Mouse (Mus musculus) bone marrow, adult 2 months (tissue): ENCODE results near the gene Lamc1. TPM values are rescaled to one million over a fixed set of nuclear protein-coding genes. Genes with fewer than 3 reads are reported as not detected.
"Not testable (repeated sequence)": the region's sequence is repeated elsewhere in the genome, so short reads cannot be mapped to it uniquely, and the experiment has no call there.

Experiments
- H3K27ac ChIP-seq: fragments of 200-500 bp; 2 replicates; pipeline ENCODE4 v1.5.1; 2012; ENCODE audit warnings: low read depth, mild to moderate bottlenecking, control low read depth, inconsistent platforms, low read length; ENCODE audit not compliant: control insufficient read depth, poor library complexity, insufficient read depth
- H3K4me1 ChIP-seq: fragments of 200-500 bp; 2 replicates; pipeline ENCODE4 v1.6.1; 2011; ENCODE audit warnings: low read length; ENCODE audit not compliant: control insufficient read depth, insufficient read depth
- H3K4me3 ChIP-seq: fragments of 200-500 bp; replicated peaks from 2 replicates; pipeline ENCODE3; 2011; ENCODE audit warnings: mild to moderate bottlenecking, low read depth, low read length, control low read depth; ENCODE audit not compliant: control insufficient read depth
- CTCF ChIP-seq: fragments of 200-500 bp; IDR thresholded peaks from 2 replicates; pipeline ENCODE4 v1.5.1; 2011; ENCODE audit warnings: low read length, control low read depth; ENCODE audit not compliant: control insufficient read depth, insufficient read depth
- POLR2A ChIP-seq: fragments of 200-500 bp; IDR thresholded peaks from 2 replicates; pipeline ENCODE4 v1.6.1; 2011; ENCODE audit warnings: low read depth, mild to moderate bottlenecking, control low read depth, low read length, borderline replicate concordance; ENCODE audit not compliant: control insufficient read depth
- WGBS: fragments of 180-500 bp; shearing (Covaris S2); methylation state at CpG from one replicate; pipeline ENCODE4 v1.1.7; 2018; 5-methylcytosine and 5-hydroxymethylcytosine counted together
- polyA plus RNA-seq: library from polyadenylated mRNA; stranded (reverse); fragments of >200 nt; gene quantifications from 2 replicates; pipeline ENCODE4 v1.2.4, GENCODE M21; 2011; ENCODE audit warnings: low replicate concordance; ENCODE audit not compliant: missing spikeins, insufficient read depth, insufficient read length

Gene Lamc1
- polyA plus RNA-seq, 1 experiment, result 10.6 TPM

- TF ChIP-seq POLR2A (no peak), CTCF (no peak)
- H3K4me1 ChIP-seq, result no peaks in the 10 kb centered on the region
- 83% methylated on average over 4 of the region's 4 CpGs for WGBS
- H3K4me3 ChIP-seq, result no peak overlapping the region
- no peak overlapping the region for H3K27ac ChIP-seq
Observed at GRCm38 (mm10) chr1:153361926-153362325, 29.3 kb upstream of the Lamc1 start.

DNA sequence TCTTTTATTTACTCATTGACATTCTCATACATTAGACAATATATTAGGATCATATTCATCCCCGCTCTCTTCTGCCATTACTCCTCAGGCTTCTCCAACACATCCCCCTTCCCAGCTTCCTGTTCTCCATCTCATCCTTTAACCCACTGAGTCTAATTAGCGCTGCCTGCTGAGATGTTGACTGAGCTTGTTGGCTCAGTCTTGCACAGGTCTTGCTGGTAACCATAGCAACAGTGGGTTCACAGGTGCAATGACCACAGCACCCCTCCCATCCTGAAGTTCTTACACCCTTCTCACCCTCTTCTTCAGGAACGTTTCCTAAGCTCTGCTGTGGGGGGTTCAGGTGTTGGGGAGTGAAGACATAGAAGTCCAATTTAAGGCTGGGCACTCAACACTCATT lies 28.0 kb upstream of the Lamc1 start:
- no peak for TF ChIP-seq POLR2A
- no peak for TF ChIP-seq CTCF
- 63% methylated on average over 3 of the region's 3 CpGs for WGBS
- no peaks in the 10 kb centered on the region for H3K4me1 ChIP-seq

GRCm38 (mm10) chr1:153357218-153357617 lies 24.6 kb upstream of the Lamc1 start:
- WGBS, result 83% methylated on average over 1 of the region's 1 CpGs
- no peak overlapping the region for H3K27ac ChIP-seq
- no peak overlapping the region for H3K4me3 ChIP-seq
- no peaks in the 10 kb centered on the region for H3K4me1 ChIP-seq
- TF ChIP-seq POLR2A (no peak), CTCF (no peak)

More for the DNA sequence above, 28.0 kb upstream of the Lamc1 start:
- H3K27ac ChIP-seq, result no peak overlapping the region
- H3K4me3 ChIP-seq, result no peak overlapping the region

DNA sequence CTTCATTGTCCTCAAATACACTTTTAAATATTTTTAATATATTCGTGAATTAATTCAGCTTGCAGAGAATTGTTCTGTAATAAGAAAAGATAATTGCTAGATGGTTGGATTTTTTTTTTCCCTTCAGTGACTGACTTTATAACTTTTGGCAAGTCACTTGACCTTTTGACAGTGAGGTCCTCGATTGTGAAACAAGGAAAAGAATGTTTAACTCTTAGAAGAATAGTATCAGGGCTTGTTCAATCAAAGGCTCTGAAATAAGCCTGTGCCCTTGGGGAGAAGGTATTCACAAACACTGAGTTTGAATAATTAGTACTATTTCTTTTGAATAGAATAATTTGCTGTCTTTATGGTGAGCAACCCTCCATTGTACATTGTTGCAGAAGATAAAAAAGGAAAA lies 21.9 kb upstream of the Lamc1 start:
- 46% methylated on average over 2 of the region's 2 CpGs for WGBS
- H3K4me1 ChIP-seq, result no peaks in the 10 kb centered on the region
- TF ChIP-seq CTCF (no peak), POLR2A (no peak)
- no peak overlapping the region for H3K4me3 ChIP-seq
- H3K27ac ChIP-seq, result no peak overlapping the region

- Histone ChIP-seq H3K4me3 (no peak overlapping the region), H3K27ac (no peak overlapping the region; the same call in 1 of the 2 replicates), H3K4me1 (no peaks in the 10 kb centered on the region)
- 45% methylated on average over 18 of the region's 18 CpGs for WGBS
- TF ChIP-seq CTCF (no peak), POLR2A (no peak)
Observed at GRCm38 (mm10) chr1:153353736-153354430, 21.3 kb upstream of the Lamc1 start.

GRCm38 (mm10) chr1:153351034-153351433 lies 18.4 kb upstream of the Lamc1 start:
- TF ChIP-seq POLR2A, result no peak
- TF ChIP-seq CTCF, result no peak
- 40% methylated on average over 4 of the region's 4 CpGs for WGBS
- Histone ChIP-seq H3K4me1 (no peaks in the 10 kb centered on the region), H3K27ac (no peak overlapping the region), H3K4me3 (no peak overlapping the region)

DNA sequence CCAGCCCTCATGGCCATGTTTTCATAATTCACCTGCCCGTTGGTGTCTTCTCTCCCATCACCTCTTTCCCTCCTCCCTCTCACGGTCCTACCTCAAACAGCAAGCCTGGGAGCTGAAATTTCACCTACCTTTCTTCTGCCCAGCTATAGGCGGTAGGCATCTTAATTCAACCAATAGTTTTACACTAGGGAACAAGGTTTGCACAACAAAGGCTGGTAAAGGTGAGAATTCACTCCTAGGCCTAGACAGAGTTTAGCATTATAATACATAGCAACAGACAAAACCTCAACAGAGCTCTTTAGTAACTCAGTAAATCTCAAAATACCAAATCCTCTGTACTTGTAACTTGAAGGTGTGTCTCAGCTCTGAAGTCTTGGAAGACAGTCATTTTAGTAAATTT lies 15.1 kb upstream of the Lamc1 start:
- 81% methylated on average over 3 of the region's 3 CpGs for WGBS
- TF ChIP-seq CTCF, result no peak
- no peak for TF ChIP-seq POLR2A
- Histone ChIP-seq H3K4me1 (no peaks in the 10 kb centered on the region), H3K27ac (no peak overlapping the region), H3K4me3 (no peak overlapping the region)

DNA sequence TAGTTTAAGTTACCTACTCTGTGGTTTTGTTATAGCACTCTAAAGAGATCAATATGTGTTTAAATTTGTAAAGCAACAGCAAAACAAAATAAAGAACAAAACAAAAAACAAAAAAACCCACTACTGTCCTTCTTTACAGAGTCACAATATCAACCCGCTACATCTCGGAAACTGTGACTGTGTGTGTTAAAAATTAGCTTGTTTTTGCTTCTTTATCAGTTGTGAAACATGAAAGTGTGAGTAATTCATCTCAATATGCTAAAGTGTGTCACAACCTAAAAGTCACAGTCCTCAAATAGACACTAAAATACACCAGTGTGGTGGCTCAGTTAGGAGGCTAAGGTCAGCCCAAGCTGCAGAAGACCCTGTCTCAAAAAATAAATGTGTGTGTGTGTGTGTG lies 14.5 kb upstream of the Lamc1 start:
- 91% methylated on average over 2 of the region's 2 CpGs for WGBS
- H3K27ac ChIP-seq, result no peak overlapping the region
- no peak overlapping the region for H3K4me3 ChIP-seq
- no peaks in the 10 kb centered on the region for H3K4me1 ChIP-seq
- TF ChIP-seq CTCF (no peak), POLR2A (no peak)

DNA sequence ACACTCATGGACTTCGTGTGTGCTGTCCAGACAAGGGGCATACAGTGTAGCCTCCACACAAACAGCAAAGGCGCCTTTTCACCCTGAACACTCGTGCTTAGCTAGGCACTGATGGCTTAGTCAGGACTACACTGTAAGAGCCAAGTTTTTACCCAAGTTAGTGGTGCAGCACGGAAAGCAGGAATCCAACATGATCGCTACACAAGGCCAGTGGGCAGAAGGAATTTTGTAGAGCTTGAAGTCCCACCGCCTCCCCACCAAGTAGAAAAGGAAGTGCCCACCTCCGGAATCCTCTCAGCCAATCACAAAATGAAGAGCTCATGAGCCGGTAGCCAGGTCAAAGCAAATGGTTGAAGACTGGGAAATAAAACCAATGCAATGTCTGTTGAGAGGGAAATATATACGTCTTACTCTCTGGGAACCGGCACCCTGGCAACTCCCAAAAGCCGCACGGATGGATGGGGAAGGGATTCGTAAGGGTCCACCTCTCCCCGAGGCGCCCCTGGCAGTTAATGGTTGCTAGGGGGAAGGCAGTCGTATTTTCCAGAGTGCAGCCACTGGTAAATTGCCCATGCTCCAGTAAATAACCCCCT lies 13.2 kb upstream of the Lamc1 start:
- TF ChIP-seq CTCF, result no peak
- TF ChIP-seq POLR2A, result no peak
- no peak overlapping the region for H3K4me3 ChIP-seq
- WGBS, result 75% methylated on average over 16 of the region's 16 CpGs
- no peak overlapping the region for H3K27ac ChIP-seq
- H3K4me1 ChIP-seq, result no peaks in the 10 kb centered on the region

GRCm38 (mm10) chr1:153345002-153345401 lies 12.4 kb upstream of the Lamc1 start:
- no peak overlapping the region for H3K4me3 ChIP-seq
- 60% methylated on average over 2 of the region's 2 CpGs for WGBS
- no peaks in the 10 kb centered on the region for H3K4me1 ChIP-seq
- no peak overlapping the region for H3K27ac ChIP-seq
- TF ChIP-seq POLR2A (no peak), CTCF (no peak)

DNA sequence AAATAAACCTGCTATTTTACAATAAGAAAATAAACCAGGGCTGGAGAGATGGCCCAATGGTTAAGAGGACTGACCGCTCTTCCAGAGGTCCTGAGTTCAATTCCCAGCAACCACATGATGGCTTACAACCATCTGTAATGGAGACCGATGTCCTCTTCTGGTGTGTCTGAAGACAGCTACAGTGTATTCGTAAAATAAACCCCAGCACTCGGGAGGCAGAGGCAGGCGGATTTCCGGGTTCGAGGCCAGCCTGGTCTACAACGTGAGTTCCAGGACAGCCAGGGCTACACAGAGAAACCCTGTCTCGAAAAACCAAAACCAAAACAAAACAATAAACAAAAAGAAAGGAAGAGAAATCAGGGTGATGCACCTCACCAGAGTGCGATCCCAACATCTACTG lies 2.9 kb upstream of the Lamc1 start:
- WGBS, result 85% methylated on average over 10 of the region's 10 CpGs
- H3K27ac ChIP-seq, H3K4me1 ChIP-seq, H3K4me3 ChIP-seq: not testable (repeated sequence)
